Mouse (Mus musculus): ENCODE measurements around the gene Agtr1a. TPM values are rescaled to one million over a fixed set of nuclear protein-coding genes. Genes with fewer than 3 reads are reported as not detected.

The Agtr1a gene
- polyA plus RNA-seq, 1 experiment = not detected

GRCm38 (mm10) chr13:30339927-30340326 lies 3.7 kb downstream of the Agtr1a start:
- Histone ChIP-seq H3K4me3 (no peak overlapping the region), H3ac (ENCODE audit: control insufficient read depth, insufficient read length) (no peak overlapping the region), H3K79me2 (ENCODE audit: control insufficient read depth, insufficient read depth) (no peaks in the 10 kb centered on the region), H3K27me3 (ENCODE audit: control insufficient read depth, insufficient read depth, insufficient read length) (peaks cover 6% of the 10 kb centered on the region), H3K36me3 (ENCODE audit: control insufficient read depth, insufficient read depth) (no peaks in the 10 kb centered on the region), H3K4me2 (ENCODE audit: low read depth) (no peak overlapping the region)
- TF ChIP-seq CEBPB (IDR thresholded peaks at IDR 0.05; ENCODE audit: insufficient read depth, poor library complexity, severe bottlenecking) (no peak), TCF3 (IDR thresholded peaks at IDR 0.05; ENCODE audit: insufficient read length, low read depth) (no peak), MYOG (IDR thresholded peaks at IDR 0.05; ENCODE audit: control insufficient read depth in 1 of 3, insufficient read depth in 1 of 3, insufficient read length in 2 of 3, low read depth in 2 of 3) (no peak)

- peaks cover 6% of the 10 kb centered on the region for H3K27me3 ChIP-seq (ENCODE audit: control insufficient read depth, insufficient read depth, insufficient read length)
- TF ChIP-seq POLR2A (IDR thresholded peaks at IDR 0.05; ENCODE audit: insufficient read length, low read depth) (no peak), CEBPB (IDR thresholded peaks at IDR 0.05; ENCODE audit: insufficient read depth, poor library complexity, severe bottlenecking) (no peak), MAX (IDR thresholded peaks at IDR 0.05; ENCODE audit: low read depth) (no peak), E2F4 (IDR thresholded peaks at IDR 0.05; ENCODE audit: insufficient read depth) (no peak)
- H3K79me2 ChIP-seq (ENCODE audit: control insufficient read depth, insufficient read depth) = no peaks in the 10 kb centered on the region
- no peaks in the 10 kb centered on the region for H3K36me3 ChIP-seq (ENCODE audit: control insufficient read depth, insufficient read depth)
- H3ac ChIP-seq (ENCODE audit: control insufficient read depth, insufficient read length) = no peak overlapping the region
- H3K4me2 ChIP-seq (ENCODE audit: low read depth) = no peak overlapping the region
- H3K4me3 ChIP-seq = no peak overlapping the region
Measured at GRCm38 (mm10) chr13:30341987-30342898, 6.0 kb downstream of the Agtr1a start.

- no peak overlapping the region for H3K4me2 ChIP-seq (ENCODE audit: low read depth)
- TF ChIP-seq CEBPB (IDR thresholded peaks at IDR 0.05; ENCODE audit: insufficient read depth, poor library complexity, severe bottlenecking) (no peak), MAX (IDR thresholded peaks at IDR 0.05; ENCODE audit: low read depth) (no peak), TCF12 (IDR thresholded peaks at IDR 0.05; ENCODE audit: insufficient read depth, poor library complexity, severe bottlenecking) (no peak), SRF (IDR thresholded peaks at IDR 0.05; ENCODE audit: control insufficient read depth, insufficient read length, low read depth) (no peak), TCF3 (IDR thresholded peaks at IDR 0.05; ENCODE audit: insufficient read length, low read depth) (no peak), MYOG (IDR thresholded peaks at IDR 0.05; ENCODE audit: control insufficient read depth in 1 of 3, insufficient read depth in 1 of 3, insufficient read length in 2 of 3, low read depth in 2 of 3) (no peak), MYOD1 (IDR thresholded peaks at IDR 0.05; ENCODE audit: control insufficient read depth in 1 of 3, insufficient read length in 2 of 3, low read depth in 2 of 3) (no peak), REST (IDR thresholded peaks at IDR 0.05; ENCODE audit: insufficient read depth, insufficient read length) (no peak), POLR2A (IDR thresholded peaks at IDR 0.05; ENCODE audit: insufficient read length, low read depth) (no peak), E2F4 (IDR thresholded peaks at IDR 0.05; ENCODE audit: insufficient read depth) (no peak), POLR2AphosphoS2 (IDR thresholded peaks at IDR 0.05; ENCODE audit: insufficient read length, low read depth) (no peak), USF1 (IDR thresholded peaks at IDR 0.05; ENCODE audit: low read depth) (no peak)
- H3K79me2 ChIP-seq (ENCODE audit: control insufficient read depth, insufficient read depth) = no peaks in the 10 kb centered on the region
- no peak overlapping the region for H3K4me3 ChIP-seq
- no peaks in the 10 kb centered on the region for H3K36me3 ChIP-seq (ENCODE audit: control insufficient read depth, insufficient read depth)
- peaks cover 6% of the 10 kb centered on the region for H3K27me3 ChIP-seq (ENCODE audit: control insufficient read depth, insufficient read depth, insufficient read length)
- H3ac ChIP-seq (ENCODE audit: control insufficient read depth, insufficient read length) = no peak overlapping the region
Measured at GRCm38 (mm10) chr13:30345427-30345913, 9.2 kb downstream of the Agtr1a start.

- Histone ChIP-seq H3ac (ENCODE audit: control insufficient read depth, insufficient read length) (no peak overlapping the region), H3K79me2 (ENCODE audit: control insufficient read depth, insufficient read depth) (no peaks in the 10 kb centered on the region), H3K4me2 (ENCODE audit: low read depth) (no peak overlapping the region), H3K4me3 (no peak overlapping the region), H3K27me3 (ENCODE audit: control insufficient read depth, insufficient read depth, insufficient read length) (peaks cover 1% of the 10 kb centered on the region), H3K36me3 (ENCODE audit: control insufficient read depth, insufficient read depth) (no peaks in the 10 kb centered on the region)
- TF ChIP-seq E2F4 (IDR thresholded peaks at IDR 0.05; ENCODE audit: insufficient read depth) (no peak), USF1 (IDR thresholded peaks at IDR 0.05; ENCODE audit: low read depth) (no peak), MYOD1 (IDR thresholded peaks at IDR 0.05; ENCODE audit: control insufficient read depth in 1 of 3, insufficient read length in 2 of 3, low read depth in 2 of 3) (no peak), CEBPB (IDR thresholded peaks at IDR 0.05; ENCODE audit: insufficient read depth, poor library complexity, severe bottlenecking) (no peak), SRF (IDR thresholded peaks at IDR 0.05; ENCODE audit: control insufficient read depth, insufficient read length, low read depth) (no peak), MYOG (IDR thresholded peaks at IDR 0.05; ENCODE audit: control insufficient read depth in 1 of 3, insufficient read depth in 1 of 3, insufficient read length in 2 of 3, low read depth in 2 of 3) (no peak)
Measured at GRCm38 (mm10) chr13:30346881-30347280, 10.6 kb downstream of the Agtr1a start.

DNA sequence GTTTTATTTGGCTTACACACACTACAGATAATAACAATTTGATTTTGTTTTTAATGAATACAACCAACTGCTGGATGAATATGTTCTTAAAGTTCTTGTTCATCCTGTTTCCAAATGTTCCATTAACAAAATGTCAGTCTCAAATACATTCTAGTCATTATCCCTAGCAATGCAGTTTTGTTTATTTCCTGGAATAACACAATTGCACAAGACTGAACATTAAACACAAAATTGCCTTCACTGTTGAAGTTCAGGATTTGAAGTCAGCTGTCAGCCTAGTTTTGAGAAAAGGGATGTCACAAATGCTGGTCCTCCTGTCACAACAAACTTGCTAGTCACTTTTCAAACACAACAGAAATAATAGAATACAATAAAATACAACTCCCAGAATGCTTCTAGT lies 12.1 kb downstream of the Agtr1a start:
- Histone ChIP-seq H3K79me2 (ENCODE audit: control insufficient read depth, insufficient read depth) (no peaks in the 10 kb centered on the region), H3K27me3 (ENCODE audit: control insufficient read depth, insufficient read depth, insufficient read length) (no peaks in the 10 kb centered on the region), H3ac (ENCODE audit: control insufficient read depth, insufficient read length) (no peak overlapping the region), H3K4me3 (no peak overlapping the region), H3K4me2 (ENCODE audit: low read depth) (no peak overlapping the region), H3K36me3 (ENCODE audit: control insufficient read depth, insufficient read depth) (no peaks in the 10 kb centered on the region)
- TF ChIP-seq TCF3 (IDR thresholded peaks at IDR 0.05; ENCODE audit: insufficient read length, low read depth) = no peak
- TF ChIP-seq MAX (IDR thresholded peaks at IDR 0.05; ENCODE audit: low read depth) = no peak
- TF ChIP-seq MYOG (IDR thresholded peaks at IDR 0.05; ENCODE audit: control insufficient read depth in 1 of 3, insufficient read depth in 1 of 3, insufficient read length in 2 of 3, low read depth in 2 of 3) = no peak
- TF ChIP-seq USF1 (IDR thresholded peaks at IDR 0.05; ENCODE audit: low read depth) = no peak
- no peak for TF ChIP-seq E2F4 (IDR thresholded peaks at IDR 0.05; ENCODE audit: insufficient read depth)
- no peak for TF ChIP-seq POLR2A (IDR thresholded peaks at IDR 0.05; ENCODE audit: insufficient read length, low read depth)
- no peak for TF ChIP-seq TCF12 (IDR thresholded peaks at IDR 0.05; ENCODE audit: insufficient read depth, poor library complexity, severe bottlenecking)
- no peak for TF ChIP-seq SRF (IDR thresholded peaks at IDR 0.05; ENCODE audit: control insufficient read depth, insufficient read length, low read depth)
- TF ChIP-seq REST (IDR thresholded peaks at IDR 0.05; ENCODE audit: insufficient read depth, insufficient read length) = no peak
- no peak for TF ChIP-seq MYOD1 (IDR thresholded peaks at IDR 0.05; ENCODE audit: control insufficient read depth in 1 of 3, insufficient read length in 2 of 3, low read depth in 2 of 3)
- TF ChIP-seq POLR2AphosphoS2 (IDR thresholded peaks at IDR 0.05; ENCODE audit: insufficient read length, low read depth) = no peak
- TF ChIP-seq CEBPB (IDR thresholded peaks at IDR 0.05; ENCODE audit: insufficient read depth, poor library complexity, severe bottlenecking) = no peak

Measured in myocyte (in vitro differentiated cells).